Mouse (Mus musculus): Measurements from ENCODE around the gene Traf3ip3. TPM values are rescaled to one million over a fixed set of nuclear protein-coding genes. Genes with fewer than 3 reads are reported as not detected.

The Traf3ip3 gene
- total and polyA plus RNA-seq, 3 experiments = 5.2 to 9.7 TPM; not detected in 1

- Histone ChIP-seq H3K4me3 (ENCODE audit: control insufficient read depth in 1 of 2, insufficient read depth in 1 of 2, low read depth in 2 of 2, low read length in 2 of 2) (no peak overlapping the region), H3K9me3 (replicated peaks; ENCODE audit: insufficient read depth, low read length) (no peaks in the 10 kb centered on the region), H3K4me1 (ENCODE audit: control insufficient read depth in 1 of 2, insufficient read depth in 2 of 2, low read length in 2 of 2) (peaks cover 2 to 16% of the 10 kb centered on the region in 2 experiments; a peak in 3 of 4 replicates), H3K27ac (ENCODE audit: control insufficient read depth, low read depth, low read length) (no peak overlapping the region), H3K9ac (ENCODE audit: control insufficient read depth, low read depth, low read length, poor library complexity, severe bottlenecking) (no peak overlapping the region), H3K79me2 (ENCODE audit: control insufficient read depth, insufficient read depth, low read length, poor library complexity) (peaks cover 27% of the 10 kb centered on the region), H3K27me3 (ENCODE audit: control insufficient read depth in 1 of 2, insufficient read depth in 2 of 2, low read length in 2 of 2) (no peaks in the 10 kb centered on the region), H3K36me3 (ENCODE audit: control insufficient read depth in 1 of 2, insufficient read depth in 2 of 2, low read length in 2 of 2) (peaks cover 12 to 22% of the 10 kb centered on the region in 2 experiments)
- TF ChIP-seq ZKSCAN1 (IDR thresholded peaks at IDR 0.05; ENCODE audit: low read depth, low read length) (no peak), TAL1 (IDR thresholded peaks at IDR 0.05; ENCODE audit: low read length) (no peak), USF2 (IDR thresholded peaks at IDR 0.05; ENCODE audit: borderline replicate concordance in 1 of 2, insufficient read depth in 1 of 2, low read depth in 1 of 2, low read length in 2 of 2) (no peak), MXI1 (IDR thresholded peaks at IDR 0.05; ENCODE audit: low read depth, low read length) (no peak), SIN3A (IDR thresholded peaks at IDR 0.05; ENCODE audit: low read length) (no peak), CHD2 (IDR thresholded peaks at IDR 0.05; ENCODE audit: low read length) (no peak), RCOR1 (IDR thresholded peaks at IDR 0.05; ENCODE audit: low read depth, low read length) (no peak), GATA1 (IDR thresholded peaks at IDR 0.05; ENCODE audit: low read depth, low read length) (no peak), TBP (IDR thresholded peaks at IDR 0.05; ENCODE audit: low read depth, low read length) (no peak), CHD1 (IDR thresholded peaks at IDR 0.05; ENCODE audit: low read depth, low read length) (no peak), ELF1 (IDR thresholded peaks at IDR 0.05; ENCODE audit: low read depth, low read length) (no peak), MYB (IDR thresholded peaks at IDR 0.05; ENCODE audit: low read depth, low read length) (no peak), JUND (IDR thresholded peaks at IDR 0.05; ENCODE audit: low read depth, low read length) (no peak)
- peak; percentile 23 for DNase-seq (ENCODE audit: low read depth, low spot score)
Measured at GRCm38 (mm10) chr1:193128055-193128454, 73.4 kb downstream of the Traf3ip3 start.

GRCm38 (mm10) chr1:193125835-193126234 lies 75.7 kb downstream of the Traf3ip3 start:
- Histone ChIP-seq H3K4me3 (ENCODE audit: control insufficient read depth in 1 of 2, insufficient read depth in 1 of 2, low read depth in 2 of 2, low read length in 2 of 2) (no peak overlapping the region), H3K9ac (ENCODE audit: control insufficient read depth, low read depth, low read length, poor library complexity, severe bottlenecking) (no peak overlapping the region), H3K79me2 (ENCODE audit: control insufficient read depth, insufficient read depth, low read length, poor library complexity) (peaks cover 27% of the 10 kb centered on the region), H3K27ac (ENCODE audit: control insufficient read depth, low read depth, low read length) (no peak overlapping the region), H3K4me1 (ENCODE audit: control insufficient read depth in 1 of 2, insufficient read depth in 2 of 2, low read length in 2 of 2) (peaks cover 2 to 11% of the 10 kb centered on the region in 2 experiments; a peak in 2 of 4 replicates), H3K36me3 (ENCODE audit: control insufficient read depth in 1 of 2, insufficient read depth in 2 of 2, low read length in 2 of 2) (peaks cover 13 to 16% of the 10 kb centered on the region in 2 experiments), H3K9me3 (replicated peaks; ENCODE audit: insufficient read depth, low read length) (no peaks in the 10 kb centered on the region), H3K27me3 (ENCODE audit: control insufficient read depth in 1 of 2, insufficient read depth in 2 of 2, low read length in 2 of 2) (no peaks in the 10 kb centered on the region)
- DNase-seq (ENCODE audit: low read depth, low spot score) = peak; percentile 42
- no peak for TF ChIP-seq KAT2A (conservative IDR thresholded peaks at IDR 0.05; ENCODE audit: low read depth, low read length)
- TF ChIP-seq SMC3 (IDR thresholded peaks at IDR 0.05; ENCODE audit: low read depth, low read length) = peak; percentile 23; the same call in 1 of the 2 replicates
- no peak for TF ChIP-seq GABPA (IDR thresholded peaks at IDR 0.05; ENCODE audit: low read depth, low read length)
- peak; percentile 31 for TF ChIP-seq RAD21 (IDR thresholded peaks at IDR 0.05; ENCODE audit: low read depth, low read length)
- peak in 1 of 3 experiments; percentile 22; a peak in 1 of 6 replicates for TF ChIP-seq CTCF (IDR thresholded peaks at IDR 0.05 in 2 of 3, conservative IDR thresholded peaks at IDR 0.05 in 1 of 3; ENCODE audit: control insufficient read depth in 1 of 3, insufficient read depth in 1 of 3, low read depth in 2 of 3, low read length in 3 of 3, poor library complexity in 1 of 3, severe bottlenecking in 1 of 3)

Other genes with a start within 250 kb of the Traf3ip3 start
- 1.3 and 1.8 TPM in 2 replicates for gene Syt14, start 165.9 kb downstream of the Traf3ip3 start, total RNA-seq (2012; rRNA removed)
- gene Syt14, start 165.9 kb downstream of the Traf3ip3 start, polyA plus RNA-seq (2012; ENCODE audit: insufficient read depth in 1 of 2, insufficient read length in 2 of 2, low read depth in 1 of 2, low replicate concordance in 2 of 2, missing spikeins in 1 of 2) = 1 to 10 TPM in 1 of 2 experiments, not detected in 1; 2.4 TPM
- gene Diexf, start 71.4 kb downstream of the Traf3ip3 start, total RNA-seq (2012; rRNA removed) = 20.6 and 21.8 TPM in 2 replicates
- gene Diexf, start 71.4 kb downstream of the Traf3ip3 start, polyA plus RNA-seq (2012; ENCODE audit: insufficient read depth in 1 of 2, insufficient read length in 2 of 2, low read depth in 1 of 2, low replicate concordance in 2 of 2, missing spikeins in 1 of 2) = 10 to 100 TPM in 1 of 2 experiments, not detected in 1; 45.4 TPM
- 0.03 and 0.15 TPM in 2 replicates for gene Irf6, start 48.6 kb downstream of the Traf3ip3 start, total RNA-seq (2012; rRNA removed)
- gene Irf6, start 48.6 kb downstream of the Traf3ip3 start, polyA plus RNA-seq (2012; ENCODE audit: insufficient read depth in 1 of 2, insufficient read length in 2 of 2, low read depth in 1 of 2, low replicate concordance in 2 of 2, missing spikeins in 1 of 2) = under 1 TPM in 1 of 2 experiments, not detected in 1; 0.19 TPM
- gene A130010J15Rik, start 33.7 kb downstream of the Traf3ip3 start, total RNA-seq (2012; rRNA removed) = 12.5 and 13.2 TPM in 2 replicates
- gene A130010J15Rik, start 33.7 kb downstream of the Traf3ip3 start, polyA plus RNA-seq (2012; ENCODE audit: insufficient read depth in 1 of 2, insufficient read length in 2 of 2, low read depth in 1 of 2, low replicate concordance in 2 of 2, missing spikeins in 1 of 2) = 1 to 10 TPM in 1 of 2 experiments, not detected in 1; 5.8 TPM
- 0.35 TPM in 1 of 2 replicates, not detected in the other for gene Lamb3, start 6.0 kb upstream of the Traf3ip3 start, total RNA-seq (2012; rRNA removed)
- gene Lamb3, start 6.0 kb upstream of the Traf3ip3 start, polyA plus RNA-seq (2012; ENCODE audit: insufficient read depth in 1 of 2, insufficient read length in 2 of 2, low read depth in 1 of 2, low replicate concordance in 2 of 2, missing spikeins in 1 of 2) = under 1 TPM in 1 of 2 experiments, not detected in 1; 0.03 TPM
- gene Hsd11b1, start 62.4 kb upstream of the Traf3ip3 start, total RNA-seq (2012; rRNA removed) = not detected in 2 replicates
- not detected for gene Hsd11b1, start 62.4 kb upstream of the Traf3ip3 start, polyA plus RNA-seq (2012; ENCODE audit: insufficient read depth in 1 of 2, insufficient read length in 2 of 2, low read depth in 1 of 2, low replicate concordance in 2 of 2, missing spikeins in 1 of 2)
- gene G0s2, start 71.5 kb upstream of the Traf3ip3 start, total RNA-seq (2012; rRNA removed) = not detected in 2 replicates
- not detected for gene G0s2, start 71.5 kb upstream of the Traf3ip3 start, polyA plus RNA-seq (2012; ENCODE audit: insufficient read depth in 1 of 2, insufficient read length in 2 of 2, low read depth in 1 of 2, low replicate concordance in 2 of 2, missing spikeins in 1 of 2)
- gene Camk1g, start 168.6 kb upstream of the Traf3ip3 start, total RNA-seq (2012; rRNA removed) = not detected in 2 replicates
- not detected for gene Camk1g, start 168.6 kb upstream of the Traf3ip3 start, polyA plus RNA-seq (2012; ENCODE audit: insufficient read depth in 1 of 2, insufficient read length in 2 of 2, low read depth in 1 of 2, low replicate concordance in 2 of 2, missing spikeins in 1 of 2)

Data from MEL (cell line).